Comparison of ENCODE assay signal across 17 mouse cellular contexts in the genomic region with DNA sequence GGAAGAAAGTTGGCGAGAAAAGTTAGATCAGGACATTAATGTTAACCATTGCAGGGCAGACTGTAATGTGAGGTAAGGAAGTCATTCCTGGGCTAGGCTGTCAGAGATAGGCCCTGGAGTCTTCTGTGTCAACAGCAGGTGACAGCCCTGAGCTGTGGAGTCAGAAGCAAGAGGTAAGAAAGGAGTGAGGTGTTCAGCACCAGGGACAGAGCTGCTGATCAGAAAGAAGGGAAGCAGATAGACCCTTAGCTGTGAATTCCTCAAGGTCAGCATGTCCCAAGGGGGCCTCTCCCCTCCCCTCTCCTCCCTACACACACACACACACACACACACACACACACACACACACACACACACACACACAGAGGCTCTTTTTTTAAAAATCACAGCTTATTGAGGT. TPM values are rescaled to one million over a fixed set of nuclear protein-coding genes. Genes with fewer than 3 reads are reported as not detected.
DNase-seq lines count a peak whose midpoint lies in the region; ATAC-seq and TF ChIP-seq lines count a peak whose summit lies in the region.
"Had no signal": no experiment of that assay in that cellular context is flagged by ENCODE, and none has a peak within 500 bp of the region (broad histone marks: within the 10 kb centered on the region; RNA-seq: fewer than 3 reads in every experiment).

No protein-coding gene starts in this region.

- peak; percentile 16 for DNase-seq in heart, postnatal 0 days (ENCODE audit: low spot score)
- DNase-seq in heart, adult 11 months, result no peak
- peak; percentile 5 for DNase-seq in thymus, postnatal 14 days
- no peak for DNase-seq in thymus, postnatal 0 days (ENCODE audit: low spot score)
- peak; percentile 7 for DNase-seq in embryo, embryonic 9.5 days (ENCODE audit: extremely low spot score)
- DNase-seq in testis, postnatal 10 days (ENCODE audit: low spot score), result peak; percentile 52
- DNase-seq in right cerebral cortex, adult 2 months (ENCODE audit: low spot score in 2 of 2), result no peak
- no peak for DNase-seq in natural killer cell, adult 2 months (ENCODE audit: low spot score in 2 of 2)
- DNase-seq: thymus, adult 2 months had no signal

- TF ChIP-seq EP300 in heart, postnatal 0 days (IDR thresholded peaks at IDR 0.05; ENCODE audit: low read depth), result no peak

- H3K4me2 ChIP-seq in heart, postnatal 0 days (ENCODE audit: low read depth, low read length), result no peak overlapping the region
- H3K4me2 ChIP-seq: embryonic facial prominence, embryonic 13.5 days; forebrain, embryonic 15.5 days; hindbrain, embryonic 15.5 days; midbrain, embryonic 11.5 days had no signal

- H3K9me3 ChIP-seq in heart, postnatal 0 days (replicated peaks; ENCODE audit: control insufficient read depth, low read length), result no peaks in the 10 kb centered on the region
- H3K9me3 ChIP-seq: embryonic facial prominence, embryonic 13.5 days; forebrain, embryonic 15.5 days; hindbrain, embryonic 15.5 days had no signal

- no peak for ATAC-seq in heart, postnatal 0 days (ENCODE audit: insufficient read depth, low read depth)
- ATAC-seq: forebrain, embryonic 15.5 days had no signal

- peak; percentile 35 for TF ChIP-seq CTCF in heart, postnatal 0 days (IDR thresholded peaks at IDR 0.05; ENCODE audit: low read depth)

- H3K27ac ChIP-seq in heart, postnatal 0 days (ENCODE audit: low read depth), result no peak overlapping the region
- H3K27ac ChIP-seq: embryonic facial prominence, embryonic 13.5 days; forebrain, embryonic 15.5 days; hindbrain, embryonic 15.5 days had no signal

- H3K9ac ChIP-seq in heart, postnatal 0 days (replicated peaks; ENCODE audit: low read depth, low read length), result no peak overlapping the region
- H3K9ac ChIP-seq: embryonic facial prominence, embryonic 13.5 days; forebrain, embryonic 15.5 days; hindbrain, embryonic 15.5 days had no signal

- WGBS in heart, postnatal 0 days, result 42% methylated on average over 1 of the region's 1 CpGs

- H3K36me3 ChIP-seq in heart, postnatal 0 days (replicated peaks; ENCODE audit: control insufficient read depth, insufficient read depth, low read length), result no peaks in the 10 kb centered on the region
- H3K36me3 ChIP-seq: embryonic facial prominence, embryonic 13.5 days; forebrain, embryonic 15.5 days; hindbrain, embryonic 15.5 days had no signal

- no peak overlapping the region for H3K4me3 ChIP-seq in heart, postnatal 0 days (ENCODE audit: low read depth, low read length)
- H3K4me3 ChIP-seq: embryonic facial prominence, embryonic 13.5 days; forebrain, embryonic 15.5 days; hindbrain, embryonic 15.5 days had no signal

- H3K4me1 ChIP-seq in heart, postnatal 0 days (ENCODE audit: control insufficient read depth, insufficient read depth), result no peaks in the 10 kb centered on the region
- H3K4me1 ChIP-seq: embryonic facial prominence, embryonic 13.5 days; forebrain, embryonic 15.5 days; hindbrain, embryonic 15.5 days had no signal

- H3K27me3 ChIP-seq in heart, postnatal 0 days (ENCODE audit: control insufficient read depth, insufficient read depth, low read length), result no peaks in the 10 kb centered on the region
- H3K27me3 ChIP-seq: embryonic facial prominence, embryonic 13.5 days; forebrain, embryonic 15.5 days; hindbrain, embryonic 15.5 days had no signal

RNA-seq across cellular contexts. Expression of a gene that starts 55.0 kb away (rescaled TPM):
- 0.65 and 2.0 TPM in 2 replicates for total RNA-seq in heart, postnatal 0 days (2014; rRNA removed; ENCODE audit: low replicate concordance)
- 2.0 and 2.1 TPM in 2 replicates for polyA plus RNA-seq in heart, postnatal 0 days (2015; fragmentation: Nextera tagmentation; extraction: Ambion mirVana)
- polyA plus RNA-seq in thymus, postnatal 0 days (2015; fragmentation: Nextera tagmentation; extraction: Ambion mirVana), result not detected in 2 replicates
- total RNA-seq: adrenal gland, adult 18-20 months; granulocyte monocyte progenitor cell, adult 5-6 weeks; neutrophil, adult 5-6 weeks had no signal
- polyA plus RNA-seq: embryonic facial prominence, embryonic 13.5 days; midbrain, embryonic 11.5 days; small intestine, adult 2 months had no signal

Comparison
In these comparisons a context has a peak if more than half of its experiments do, and no peak if none do; other contexts are left out.
1. DNase-seq: peak in heart, postnatal 0 days (single experiment), thymus, postnatal 14 days (single experiment), embryo, embryonic 9.5 days (single experiment) and testis, postnatal 10 days (single experiment); none in heart, adult 11 months (single experiment), thymus, postnatal 0 days (single experiment), right cerebral cortex, adult 2 months (0 of 2) and natural killer cell, adult 2 months (0 of 2).